In genomic region chr9:58241780-58242485, GRCm38 (mm10) we compare ENCODE assay signal across 8 mouse cellular contexts. TPM values are rescaled to one million over a fixed set of nuclear protein-coding genes. Genes with fewer than 3 reads are reported as not detected.
A peak's percentile ranks its signal among the peaks of the same experiment; 100 is the strongest.
DNase-seq lines count a peak whose midpoint lies in the region; ATAC-seq lines count a peak whose summit lies in the region.

No protein-coding gene starts in this region.

- H3K9ac ChIP-seq in midbrain, embryonic 11.5 days (ENCODE audit: low read length): no peak overlapping the region
- H3K9ac ChIP-seq in heart, embryonic 13.5 days: peak overlapping the region; percentile 55; the same call in 1 of the 2 replicates
- no peak overlapping the region for H3K9ac ChIP-seq in neural tube, embryonic 14.5 days (replicated peaks; ENCODE audit: low read depth, low read length)

- no peaks in the 10 kb centered on the region; the same call in 1 of the 2 replicates for H3K36me3 ChIP-seq in midbrain, embryonic 11.5 days (ENCODE audit: control insufficient read depth, insufficient read depth, low read length)
- peaks cover 11% of the 10 kb centered on the region; the same call in 1 of the 2 replicates for H3K36me3 ChIP-seq in midbrain, embryonic 10.5 days
- peaks cover 42% of the 10 kb centered on the region for H3K36me3 ChIP-seq in heart, embryonic 13.5 days
- H3K36me3 ChIP-seq in neural tube, embryonic 14.5 days (ENCODE audit: control insufficient read depth, insufficient read depth, low read length): no peaks in the 10 kb centered on the region

- H3K4me1 ChIP-seq in midbrain, embryonic 11.5 days (ENCODE audit: control insufficient read depth, insufficient read depth, low read length): no peaks in the 10 kb centered on the region
- peaks cover 8% of the 10 kb centered on the region for H3K4me1 ChIP-seq in midbrain, embryonic 10.5 days
- peaks cover 51% of the 10 kb centered on the region for H3K4me1 ChIP-seq in heart, embryonic 13.5 days
- H3K4me1 ChIP-seq in neural tube, embryonic 14.5 days (ENCODE audit: control insufficient read depth, insufficient read depth, low read length): peaks cover 15% of the 10 kb centered on the region

- H3K9me3 ChIP-seq in midbrain, embryonic 11.5 days (ENCODE audit: control insufficient read depth, low read length): no peaks in the 10 kb centered on the region
- H3K9me3 ChIP-seq in midbrain, embryonic 10.5 days (replicated peaks): no peaks in the 10 kb centered on the region
- no peaks in the 10 kb centered on the region for H3K9me3 ChIP-seq in heart, embryonic 13.5 days
- H3K9me3 ChIP-seq in neural tube, embryonic 14.5 days (ENCODE audit: control insufficient read depth, low read length): no peaks in the 10 kb centered on the region

- no peak overlapping the region for H3K4me2 ChIP-seq in midbrain, embryonic 11.5 days
- H3K4me2 ChIP-seq in heart, embryonic 13.5 days: peak overlapping the region; percentile 34
- H3K4me2 ChIP-seq in neural tube, embryonic 14.5 days (ENCODE audit: low read depth, low read length): no peak overlapping the region

- no peaks in the 10 kb centered on the region for H3K27me3 ChIP-seq in midbrain, embryonic 11.5 days (ENCODE audit: control insufficient read depth, insufficient read depth, low read length)
- H3K27me3 ChIP-seq in midbrain, embryonic 10.5 days (ENCODE audit: low read depth, poor library complexity, severe bottlenecking): no peaks in the 10 kb centered on the region
- H3K27me3 ChIP-seq in heart, embryonic 13.5 days (replicated peaks): no peaks in the 10 kb centered on the region
- H3K27me3 ChIP-seq in neural tube, embryonic 14.5 days (ENCODE audit: control insufficient read depth, insufficient read depth, low read length): no peaks in the 10 kb centered on the region

- no peak overlapping the region for H3K4me3 ChIP-seq in midbrain, embryonic 11.5 days (ENCODE audit: low read depth, low read length)
- H3K4me3 ChIP-seq in midbrain, embryonic 10.5 days: no peak overlapping the region
- H3K4me3 ChIP-seq in heart, embryonic 13.5 days: no peak overlapping the region
- no peak overlapping the region for H3K4me3 ChIP-seq in neural tube, embryonic 14.5 days (ENCODE audit: low read depth, low read length)

- DNase-seq in midbrain, embryonic 11.5 days (ENCODE audit: low spot score, missing footprints): peak; percentile 74
- no peak for DNase-seq in midbrain, embryonic 10.5 days (ENCODE audit: low spot score)
- peak; percentile 72 for DNase-seq in adrenal gland, adult 2 months
- peak; percentile 57 to 71 for DNase-seq in kidney, postnatal 36 days
- DNase-seq in layer of hippocampus, postnatal 36 days: no peak
- DNase-seq in layer of hippocampus, postnatal 10 days (ENCODE audit: low spot score in 2 of 2): no peak

- 61% methylated on average over 9 of the region's 9 CpGs for WGBS in midbrain, embryonic 11.5 days
- 69% methylated on average over 9 of the region's 9 CpGs for WGBS in midbrain, embryonic 10.5 days
- 41% methylated on average over 9 of the region's 9 CpGs for WGBS in heart, embryonic 13.5 days
- 41% methylated on average over 9 of the region's 9 CpGs for WGBS in neural tube, embryonic 14.5 days

- no peak for ATAC-seq in midbrain, embryonic 11.5 days (ENCODE audit: low FRiP score)
- peak; percentile 42; the same call in 1 of the 2 replicates for ATAC-seq in heart, embryonic 13.5 days (ENCODE audit: extremely low read depth, insufficient number of reproducible peaks, low FRiP score, low TSS enrichment)
- ATAC-seq in neural tube, embryonic 14.5 days (ENCODE audit: low read depth): no peak; the same call in 1 of the 2 replicates

- no peak overlapping the region for H3K27ac ChIP-seq in midbrain, embryonic 11.5 days (ENCODE audit: low read depth, low read length)
- H3K27ac ChIP-seq in midbrain, embryonic 10.5 days (replicated peaks): no peak overlapping the region
- H3K27ac ChIP-seq in heart, embryonic 13.5 days (replicated peaks): peak overlapping the region; percentile 76
- 0 out of 2 replicates have a peak overlapping the region, but pooled peaks have one; percentile 10 for H3K27ac ChIP-seq in neural tube, embryonic 14.5 days (ENCODE audit: low read depth, low read length)

RNA-seq across cellular contexts. Expression of gene Pml, which starts 7.7 kb away (rescaled TPM):
- 8.7 and 10.1 TPM in 2 replicates for polyA plus RNA-seq in midbrain, embryonic 11.5 days (2014; fragmentation: Nextera tagmentation; extraction: Ambion mirVana)
- polyA plus RNA-seq in midbrain, embryonic 10.5 days (2016; fragmentation: Nextera tagmentation; extraction: Ambion mirVana): 13.4 and 14.1 TPM in 2 replicates
- 10 to 100 TPM; 20.8 to 28.0 TPM for total RNA-seq in adrenal gland, adult 2 months (2021)
- polyA plus RNA-seq in adrenal gland, adult 2 months (2012; rRNA removed): 27.7 and 33.4 TPM in 2 replicates
- 11.9 and 12.9 TPM in 2 replicates for polyA plus RNA-seq in heart, embryonic 13.5 days (2015; fragmentation: Nextera tagmentation; extraction: Ambion mirVana)
- 2.7 and 3.3 TPM in 2 replicates for polyA plus RNA-seq in neural tube, embryonic 14.5 days (2014; fragmentation: Nextera tagmentation; extraction: Ambion mirVana)
- 10 to 100 TPM; 12.8 to 15.4 TPM for total RNA-seq in layer of hippocampus, postnatal 36 days (2021)
- total RNA-seq in layer of hippocampus, postnatal 10 days (2021): 1 to 10 TPM; 7.3 to 9.1 TPM

RNA-seq across cellular contexts. Expression of gene Stoml1, which starts 11.0 kb away (rescaled TPM):
- polyA plus RNA-seq in midbrain, embryonic 11.5 days (2014; fragmentation: Nextera tagmentation; extraction: Ambion mirVana): 27.6 and 29.7 TPM in 2 replicates
- polyA plus RNA-seq in midbrain, embryonic 10.5 days (2016; fragmentation: Nextera tagmentation; extraction: Ambion mirVana): 32.2 and 39.9 TPM in 2 replicates
- 10 to 100 TPM; 13.8 to 17.2 TPM for total RNA-seq in adrenal gland, adult 2 months (2021)
- 38.1 and 38.4 TPM in 2 replicates for polyA plus RNA-seq in adrenal gland, adult 2 months (2012; rRNA removed)
- 25.0 and 25.6 TPM in 2 replicates for polyA plus RNA-seq in heart, embryonic 13.5 days (2015; fragmentation: Nextera tagmentation; extraction: Ambion mirVana)
- polyA plus RNA-seq in neural tube, embryonic 14.5 days (2014; fragmentation: Nextera tagmentation; extraction: Ambion mirVana): 112 and 129 TPM in 2 replicates
- total RNA-seq in layer of hippocampus, postnatal 36 days (2021): 10 to 100 TPM; 71.3 to 79.0 TPM
- 10 to 100 TPM; 77.5 to 80.5 TPM for total RNA-seq in layer of hippocampus, postnatal 10 days (2021)

RNA-seq across cellular contexts. Expression of gene Islr2, which starts 37.8 kb away (rescaled TPM):
- 18.7 and 19.6 TPM in 2 replicates for polyA plus RNA-seq in midbrain, embryonic 11.5 days (2014; fragmentation: Nextera tagmentation; extraction: Ambion mirVana)
- 5.2 and 8.1 TPM in 2 replicates for polyA plus RNA-seq in midbrain, embryonic 10.5 days (2016; fragmentation: Nextera tagmentation; extraction: Ambion mirVana)
- 1 to 10 TPM; 1.5 to 2.0 TPM for total RNA-seq in adrenal gland, adult 2 months (2021)
- polyA plus RNA-seq in adrenal gland, adult 2 months (2012; rRNA removed): 1.3 and 2.0 TPM in 2 replicates
- polyA plus RNA-seq in heart, embryonic 13.5 days (2015; fragmentation: Nextera tagmentation; extraction: Ambion mirVana): 0.05 and 0.17 TPM in 2 replicates
- polyA plus RNA-seq in neural tube, embryonic 14.5 days (2014; fragmentation: Nextera tagmentation; extraction: Ambion mirVana): 13.2 and 13.5 TPM in 2 replicates
- total RNA-seq in layer of hippocampus, postnatal 36 days (2021): 100 to 1,000 TPM; 134 to 145 TPM
- 100 to 1,000 TPM; 231 to 269 TPM for total RNA-seq in layer of hippocampus, postnatal 10 days (2021)

RNA-seq across cellular contexts. Expression of gene Islr, which starts 37.8 kb away (rescaled TPM):
- polyA plus RNA-seq in midbrain, embryonic 11.5 days (2014; fragmentation: Nextera tagmentation; extraction: Ambion mirVana): 13.0 and 13.9 TPM in 2 replicates
- 7.4 and 15.4 TPM in 2 replicates for polyA plus RNA-seq in midbrain, embryonic 10.5 days (2016; fragmentation: Nextera tagmentation; extraction: Ambion mirVana)
- total RNA-seq in adrenal gland, adult 2 months (2021): 10 to 100 TPM; 23.5 to 30.9 TPM
- polyA plus RNA-seq in adrenal gland, adult 2 months (2012; rRNA removed): 93.8 and 107 TPM in 2 replicates
- 18.6 and 23.3 TPM in 2 replicates for polyA plus RNA-seq in heart, embryonic 13.5 days (2015; fragmentation: Nextera tagmentation; extraction: Ambion mirVana)
- 1.5 and 39.2 TPM in 2 replicates for polyA plus RNA-seq in neural tube, embryonic 14.5 days (2014; fragmentation: Nextera tagmentation; extraction: Ambion mirVana)
- total RNA-seq in layer of hippocampus, postnatal 36 days (2021): 10 to 100 TPM; 11.5 to 14.5 TPM
- total RNA-seq in layer of hippocampus, postnatal 10 days (2021): 10 to 100 TPM; 16.4 to 18.1 TPM

Comparison
In these comparisons a context has a peak if more than half of its experiments do, and no peak if none do; other contexts are left out.
1. DNase-seq: peak in midbrain, embryonic 11.5 days (single experiment), adrenal gland, adult 2 months (single experiment) and kidney, postnatal 36 days (2 of 2); none in midbrain, embryonic 10.5 days (single experiment), layer of hippocampus, postnatal 36 days (0 of 2) and layer of hippocampus, postnatal 10 days (0 of 2).
2. H3K27ac ChIP-seq: peak in heart, embryonic 13.5 days (single experiment) and neural tube, embryonic 14.5 days (single experiment); none in midbrain, embryonic 11.5 days (single experiment) and midbrain, embryonic 10.5 days (single experiment).